Mouse (Mus musculus) NIH3T3 (cell line): ENCODE data around the gene Pde6h.

Source experiments
- DNase-seq: peaks from one replicate; pipeline ENCODE4 v3.0.0-alpha.2; 2012; ENCODE audit warnings: low read depth

Gene Pde6h

GRCm38 (mm10) chr6:136912751-136913265 lies 10.8 kb upstream of the Pde6h start:
- DNase-seq, result no peak

DNA sequence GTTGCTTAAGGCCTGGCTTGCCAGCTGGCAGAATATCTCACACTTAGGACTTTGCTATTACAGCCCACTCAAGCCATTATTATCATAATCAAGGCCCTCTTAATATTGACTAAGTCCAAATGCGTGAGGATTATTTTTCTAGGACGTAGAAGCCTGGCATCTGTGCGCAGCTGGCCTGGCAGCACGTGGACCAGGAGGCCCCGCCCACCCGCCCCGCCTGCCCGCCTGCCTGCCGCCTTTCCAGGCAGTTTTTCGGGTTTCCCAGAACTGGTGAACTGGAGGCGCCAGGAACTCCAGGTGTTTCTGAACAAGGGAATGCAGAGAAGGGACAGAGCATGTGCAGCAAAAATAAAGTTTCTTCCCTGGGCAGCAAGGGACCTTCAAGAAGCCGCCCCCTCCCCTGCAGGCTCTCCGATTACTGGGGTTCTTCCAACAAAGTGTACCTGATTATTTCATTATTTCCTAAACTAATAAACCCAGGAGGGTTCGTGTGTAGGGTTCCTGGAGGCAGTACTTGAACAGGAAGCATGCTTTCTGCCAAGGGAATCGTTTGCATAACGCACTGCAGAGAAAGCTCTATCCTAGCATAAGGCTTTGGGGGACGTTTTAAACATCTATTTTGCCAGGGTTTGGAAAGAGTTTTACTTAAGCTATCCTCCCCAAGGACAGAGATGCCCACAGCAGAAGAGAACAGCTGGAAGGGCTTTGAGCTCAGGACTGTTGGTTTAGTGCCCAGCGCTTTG lies 10.1 kb upstream of the Pde6h start:
- DNase-seq, result no peak

DNA sequence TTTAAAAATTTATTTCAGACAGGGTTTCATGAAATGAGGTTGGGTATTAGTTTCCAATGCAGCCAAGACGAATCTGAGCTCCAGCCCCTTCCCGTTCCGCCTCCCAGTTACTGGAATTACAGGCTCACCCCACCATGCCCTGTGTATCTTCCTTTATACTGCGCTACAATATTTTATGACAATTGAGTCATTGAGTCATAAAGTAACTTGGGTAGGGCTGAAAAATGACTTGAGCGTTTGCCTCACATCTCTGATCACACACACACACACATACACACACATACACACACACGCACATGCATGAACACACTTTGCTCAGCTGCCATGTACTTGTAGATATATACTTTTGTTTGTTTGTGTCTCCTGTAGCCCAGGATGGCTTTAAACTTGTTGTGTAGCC lies 9.4 kb upstream of the Pde6h start:
- no peak for DNase-seq

DNA sequence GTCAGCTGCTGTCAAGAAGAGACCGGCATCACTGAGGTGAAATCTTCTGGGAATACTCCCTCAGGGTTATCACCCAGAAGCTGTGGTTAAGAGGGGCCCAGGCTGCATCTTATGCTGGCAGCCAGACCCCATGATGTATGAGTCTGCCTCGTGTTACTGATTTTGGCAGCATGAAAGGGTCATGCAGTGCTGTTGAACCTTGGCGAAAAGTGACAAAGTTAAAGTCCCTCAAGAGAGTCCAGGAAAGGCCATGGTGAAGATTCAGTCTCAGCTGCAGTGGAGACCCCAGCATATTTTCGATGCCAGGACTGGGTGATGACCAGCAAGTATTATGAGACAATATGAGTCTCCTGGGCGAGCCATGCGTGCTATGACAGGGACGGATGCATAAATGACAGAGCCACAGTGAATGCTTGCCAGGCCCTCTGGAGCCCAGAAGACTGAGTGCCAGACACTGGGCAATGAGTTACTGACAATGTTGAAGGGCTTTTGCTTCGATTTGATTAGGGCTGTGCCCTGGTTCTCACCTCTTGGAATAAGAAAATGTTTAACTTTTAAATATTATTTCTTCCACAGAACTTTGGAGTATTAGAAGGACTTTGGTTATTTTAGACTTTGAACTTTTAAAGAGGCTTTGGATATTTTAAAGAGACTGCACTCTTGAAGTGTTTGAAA lies 7.8 kb upstream of the Pde6h start:
- no peak for DNase-seq

DNA sequence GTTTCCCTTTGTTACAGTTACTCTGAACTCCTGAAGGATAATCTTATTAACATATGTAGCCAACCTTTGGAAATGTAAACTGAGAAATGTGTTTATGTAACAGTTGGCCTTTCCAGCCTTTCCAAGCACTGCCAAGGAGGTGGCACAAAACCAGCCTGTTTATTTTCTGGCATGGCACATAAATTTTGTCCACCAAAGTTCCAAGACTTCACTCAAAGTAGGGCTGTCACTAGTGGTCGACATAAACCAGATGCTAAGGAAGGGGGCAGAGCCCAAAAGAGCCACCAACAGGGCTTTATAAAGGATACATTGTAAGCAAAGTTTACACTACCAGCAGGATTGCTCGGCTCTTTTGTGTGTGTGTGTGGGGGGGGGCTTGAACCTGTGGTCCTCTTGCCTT lies 5.7 kb upstream of the Pde6h start:
- DNase-seq, result peak; percentile 23

DNA sequence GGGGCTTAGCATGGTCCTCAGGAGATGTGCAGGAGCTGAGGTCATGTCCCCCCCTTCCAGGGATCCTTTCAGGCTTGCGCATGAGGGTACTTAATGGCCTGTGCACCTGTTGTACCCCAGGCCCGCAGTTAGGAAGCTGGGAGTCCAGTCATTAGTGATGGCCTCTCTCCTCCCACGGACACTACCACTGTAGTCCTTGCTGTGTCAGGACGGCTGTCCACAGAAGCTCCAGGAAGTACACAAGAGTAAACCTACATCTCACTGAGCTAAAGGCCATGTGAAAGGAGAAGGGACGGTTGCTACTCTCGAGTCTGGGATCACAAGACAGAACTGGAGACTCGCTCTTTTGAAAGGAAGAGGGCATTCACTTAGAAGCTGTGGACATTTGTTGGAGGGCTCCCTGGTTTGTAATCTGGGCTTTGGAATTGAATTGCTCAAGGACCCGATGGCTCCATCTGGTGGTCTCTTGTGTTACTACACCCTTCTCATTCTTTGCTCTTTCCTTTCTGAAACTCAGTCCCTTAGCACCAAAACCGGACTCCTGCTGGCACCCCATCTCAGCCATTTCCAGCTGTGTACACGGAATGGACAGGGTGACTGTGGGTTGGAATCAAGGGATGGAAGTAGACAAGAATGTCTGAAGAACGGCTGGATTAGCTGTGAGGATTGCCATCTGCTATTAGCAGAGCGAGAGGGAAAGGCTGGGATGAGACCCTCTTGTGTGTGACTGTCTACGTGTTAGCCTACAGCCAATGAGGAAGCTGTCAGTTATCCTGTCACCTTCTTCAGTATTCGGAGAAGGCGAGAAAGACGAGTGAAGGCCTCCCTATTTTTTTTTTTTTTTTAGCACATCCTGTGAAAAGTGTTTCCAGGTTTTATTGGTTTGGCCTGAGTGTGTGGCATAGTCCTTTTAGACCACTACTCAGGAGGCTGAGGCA lies 3.0 kb upstream of the Pde6h start:
- peak; percentile 87 for DNase-seq

DNA sequence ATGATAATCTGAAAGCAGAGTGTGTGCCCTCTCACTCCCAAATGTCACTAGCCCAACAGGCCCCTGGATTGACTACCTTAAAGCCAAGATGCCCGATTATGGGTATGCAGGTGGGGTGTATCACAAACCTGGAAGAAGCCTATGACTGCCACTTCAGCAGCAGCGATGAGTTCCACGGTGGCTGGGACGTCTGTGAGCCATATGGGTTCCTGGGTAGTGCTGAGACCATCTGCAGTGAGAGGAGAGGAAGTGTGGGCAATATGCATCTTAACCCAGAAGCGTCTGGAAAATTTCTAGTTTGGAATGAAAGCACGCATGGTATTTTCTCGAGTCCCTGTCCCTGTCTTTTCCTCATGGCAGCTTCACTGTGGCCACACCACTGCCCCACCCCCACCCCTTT lies 2.0 kb upstream of the Pde6h start:
- no peak for DNase-seq

- DNase-seq, result no peak
Observed at GRCm38 (mm10) chr6:136922080-136922479, 1.6 kb upstream of the Pde6h start, which contains the start of gene Erp27. Gene Erp27 (minus strand): TSS chr6:136922180.

GRCm38 (mm10) chr6:136922871-136923270 lies 761 bp upstream of the Pde6h start:
- no peak for DNase-seq

- no peak for DNase-seq
Observed at GRCm38 (mm10) chr6:136925049-136925448, 1.4 kb downstream of the Pde6h start.

- DNase-seq, result no peak
Observed at GRCm38 (mm10) chr6:136927626-136928025, 4.0 kb downstream of the Pde6h start.

DNA sequence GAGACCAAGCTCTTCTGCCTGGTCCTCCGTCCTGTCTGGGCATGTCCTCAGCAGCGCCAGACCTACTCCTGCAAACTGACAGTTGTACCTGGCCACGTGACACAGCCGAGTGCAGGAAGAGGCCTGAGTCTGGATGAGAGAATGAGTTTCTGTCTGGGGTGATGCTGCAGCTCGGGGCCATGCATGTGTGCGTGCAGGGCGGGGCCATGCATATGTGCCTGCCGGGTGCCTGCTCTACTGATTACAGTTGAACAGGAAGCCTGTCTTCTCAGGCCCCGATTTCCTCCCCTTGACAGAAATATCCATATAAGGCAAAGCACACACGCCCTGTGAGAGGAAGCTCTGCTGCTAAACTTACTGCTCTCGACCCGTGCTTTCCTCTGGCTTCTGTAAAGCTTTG lies 7.0 kb downstream of the Pde6h start:
- DNase-seq, result no peak

- no peak for DNase-seq
Observed at GRCm38 (mm10) chr6:136931246-136931645, 7.6 kb downstream of the Pde6h start.

DNA sequence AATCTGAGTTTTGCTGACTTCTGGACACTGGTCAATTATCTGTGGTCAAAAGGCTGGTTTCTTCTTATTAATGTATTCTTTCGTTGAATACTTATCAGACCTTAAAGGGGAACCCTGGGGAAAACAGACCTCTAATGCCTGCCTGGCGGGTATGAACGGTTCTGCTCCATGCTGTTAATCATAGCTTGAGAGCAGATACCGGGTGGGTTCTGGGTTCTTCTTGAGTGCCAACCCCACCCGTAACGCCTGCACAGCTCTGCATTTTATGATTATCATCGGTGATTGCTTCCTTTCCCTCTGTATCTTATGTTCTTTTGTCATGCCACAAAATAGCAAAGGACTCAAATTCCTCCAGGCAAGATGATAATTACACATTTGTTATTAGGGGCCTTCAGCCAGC lies 10.4 kb downstream of the Pde6h start:
- no peak for DNase-seq

DNA sequence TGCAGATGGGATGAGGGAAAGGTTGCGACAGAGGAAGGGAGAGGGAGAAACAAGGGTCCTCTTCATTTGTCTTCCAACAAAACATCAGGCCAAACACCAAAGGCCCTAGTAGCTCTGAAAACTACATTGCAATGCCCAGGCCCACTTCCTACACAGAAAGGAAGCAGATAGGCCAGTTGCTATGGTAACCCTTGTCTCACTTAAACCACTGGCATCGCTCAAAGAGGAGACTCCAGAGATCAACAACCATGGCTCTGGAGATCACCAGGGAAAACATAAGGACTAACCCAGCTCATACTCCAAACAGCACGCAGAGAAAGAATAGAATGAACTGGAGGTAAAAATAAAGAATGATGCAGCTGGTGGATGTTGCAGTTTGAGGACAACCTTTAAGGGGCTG lies 11.6 kb downstream of the Pde6h start:
- DNase-seq, result no peak

DNA sequence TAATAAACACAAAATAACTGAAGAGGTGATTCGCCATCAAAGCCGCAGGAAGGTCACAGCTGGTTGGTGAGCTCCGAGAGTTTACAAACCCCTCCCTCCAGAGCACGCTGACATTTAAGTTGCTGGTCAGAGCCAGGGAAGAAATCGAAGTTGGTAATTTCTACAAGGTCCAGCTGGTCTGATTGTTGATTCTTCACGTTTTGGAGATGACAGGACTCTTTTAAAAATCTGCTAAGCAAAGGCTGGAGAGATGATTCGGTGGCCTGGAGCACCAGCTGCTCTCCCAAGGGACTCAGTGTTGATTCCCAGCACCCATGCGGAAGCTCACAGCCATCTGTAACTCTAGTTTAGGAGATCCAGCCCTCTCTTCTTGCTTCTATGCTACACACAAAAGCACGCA lies 12.7 kb downstream of the Pde6h start:
- DNase-seq, result no peak

DNA sequence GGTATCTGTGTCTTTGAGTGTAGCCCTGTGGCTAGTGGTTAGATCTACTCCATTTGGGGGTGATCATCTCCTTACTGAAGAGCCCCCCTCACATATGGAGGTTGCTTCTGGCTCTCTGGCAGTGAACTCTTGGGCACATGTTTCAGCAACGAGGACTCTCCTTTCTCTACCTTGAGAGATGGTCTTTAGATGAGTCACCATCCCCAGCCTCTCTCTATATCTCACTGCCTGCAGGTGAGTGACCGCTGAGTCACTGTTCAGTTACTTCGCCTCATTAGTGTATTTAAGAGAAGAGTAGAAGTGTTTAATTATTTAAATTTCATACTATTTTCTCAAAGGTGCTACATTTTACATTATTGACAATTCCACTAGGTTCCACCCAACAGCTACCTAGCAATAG lies 13.5 kb downstream of the Pde6h start:
- DNase-seq, result no peak

DNA sequence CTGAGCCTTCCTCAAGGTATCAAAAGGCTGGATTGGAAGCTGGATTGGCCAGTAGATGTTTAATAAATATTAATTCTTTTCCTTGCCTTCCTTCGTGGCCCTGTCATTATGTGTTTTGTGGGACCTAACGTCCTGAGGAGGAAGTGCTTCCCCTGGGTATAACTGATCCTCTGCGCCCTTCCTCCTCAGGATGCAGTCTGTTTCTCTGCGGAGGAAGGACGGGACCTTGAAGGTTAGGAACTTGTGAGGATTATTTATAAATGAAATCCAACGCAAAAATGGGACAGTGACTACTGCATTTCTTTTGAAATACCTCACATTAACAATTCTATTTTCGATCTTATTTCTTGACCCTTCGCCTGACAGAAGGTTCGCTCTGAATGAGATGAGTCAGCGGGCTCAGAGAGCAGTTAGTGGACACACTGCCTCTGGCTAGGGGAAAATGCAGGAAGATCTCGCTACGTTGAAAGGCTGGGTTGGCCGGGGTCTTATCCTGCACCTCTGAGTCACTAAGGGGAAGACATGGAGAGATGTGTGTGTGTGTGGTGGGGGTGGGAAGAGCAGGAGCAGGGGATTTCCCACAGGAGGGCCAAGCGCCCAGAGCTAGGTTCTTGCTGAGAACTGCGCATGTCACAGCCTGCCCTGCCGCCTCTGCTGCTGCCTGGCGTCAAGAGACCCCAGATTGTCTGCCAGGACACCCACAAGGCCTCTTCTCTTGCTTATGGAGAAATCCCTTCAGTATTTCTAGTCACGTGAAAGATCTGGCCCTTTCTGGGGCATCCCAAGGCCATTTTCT lies 14.9 kb downstream of the Pde6h start:
- DNase-seq, result peak; percentile 83

GRCm38 (mm10) chr6:136939326-136940187 lies 15.9 kb downstream of the Pde6h start:
- peak; percentile 40 for DNase-seq

DNA sequence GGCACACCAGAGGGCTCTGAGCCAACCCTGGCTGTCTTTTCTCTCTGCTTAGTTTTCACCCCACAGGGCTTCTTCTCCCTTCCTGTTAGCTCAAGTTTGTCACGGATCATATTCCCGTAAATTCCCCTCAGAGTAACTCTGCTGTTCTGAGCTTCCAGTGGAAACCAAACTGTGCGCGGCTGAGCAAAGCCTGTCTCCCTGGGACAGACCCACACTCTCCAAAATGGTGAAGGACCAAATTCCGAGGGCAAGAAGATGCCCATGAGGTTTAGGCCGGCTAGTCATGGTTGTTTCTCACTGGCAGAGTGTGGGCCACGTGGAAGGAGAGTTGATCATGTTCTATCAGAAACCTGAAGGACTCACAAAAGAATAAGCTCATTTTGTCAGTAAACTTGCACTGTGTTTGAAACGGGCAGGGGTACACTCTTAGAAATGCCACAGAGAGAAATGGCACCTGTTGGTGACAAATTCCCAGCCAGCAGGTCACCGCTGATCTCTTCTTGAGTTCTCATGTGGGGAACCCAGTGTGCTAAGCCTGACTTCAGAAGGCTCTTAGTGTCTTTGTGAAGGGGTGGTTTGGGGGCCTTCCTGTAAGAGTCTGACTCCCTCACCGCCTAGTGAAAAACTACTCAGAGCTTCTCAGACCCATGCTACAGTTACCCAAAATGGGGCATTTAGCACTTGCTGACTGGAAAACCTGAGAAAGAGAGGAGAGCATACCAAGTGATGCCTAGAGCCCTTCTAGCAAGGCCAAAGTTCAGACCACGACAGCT lies 16.7 kb downstream of the Pde6h start:
- peak; percentile 89 for DNase-seq
